Mouse (Mus musculus): ENCODE measurements around the gene Gjc3.

Gjc3 gene

DNA sequence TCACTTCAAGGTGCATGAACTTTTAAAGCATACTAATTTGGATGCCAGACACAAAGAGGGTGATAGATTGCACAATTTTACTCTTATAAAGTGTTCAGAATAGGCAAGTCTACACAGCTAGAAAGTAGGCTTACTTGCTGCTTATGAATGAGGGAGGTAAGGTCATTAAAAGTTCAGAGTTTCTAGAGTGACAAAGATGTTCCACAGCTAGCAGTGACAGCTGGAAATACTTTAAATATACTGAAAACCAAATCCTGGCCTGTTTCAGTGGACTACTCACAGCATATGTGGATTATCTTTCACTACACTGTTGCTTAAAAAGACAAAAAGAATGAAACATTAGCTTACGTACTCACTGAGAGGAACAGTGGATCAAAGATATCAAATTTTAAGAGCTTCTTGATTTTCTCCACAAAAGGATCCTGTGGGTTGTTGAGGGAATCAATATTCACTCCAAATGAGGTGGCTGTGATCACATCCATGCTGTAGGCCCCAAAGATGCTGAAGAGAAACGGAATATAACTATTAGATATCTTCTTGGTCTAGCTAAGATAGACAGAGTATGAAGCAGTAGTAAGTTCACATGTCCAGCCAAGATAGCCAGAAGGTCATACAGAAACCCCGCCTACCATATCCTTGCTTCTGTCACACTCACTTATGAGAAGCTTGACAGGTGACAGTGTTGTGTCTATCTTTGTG, 53.2 kb downstream of the Gjc3 start:
- DNase-seq (ENCODE audit: low spot score): no peak
